Mouse (Mus musculus): Measurements from ENCODE around the gene Slc26a1. TPM values are rescaled to one million over a fixed set of nuclear protein-coding genes. Genes with fewer than 3 reads are reported as not detected.
A peak's percentile ranks its signal among the peaks of the same experiment; 100 is the strongest.
"Not testable (repeated sequence)": the region's sequence is repeated elsewhere in the genome, so short reads cannot be mapped to it uniquely, and the experiment has no call there.

Slc26a1 gene
- polyA plus RNA-seq, 1 experiment, result 2.2 TPM

DNA sequence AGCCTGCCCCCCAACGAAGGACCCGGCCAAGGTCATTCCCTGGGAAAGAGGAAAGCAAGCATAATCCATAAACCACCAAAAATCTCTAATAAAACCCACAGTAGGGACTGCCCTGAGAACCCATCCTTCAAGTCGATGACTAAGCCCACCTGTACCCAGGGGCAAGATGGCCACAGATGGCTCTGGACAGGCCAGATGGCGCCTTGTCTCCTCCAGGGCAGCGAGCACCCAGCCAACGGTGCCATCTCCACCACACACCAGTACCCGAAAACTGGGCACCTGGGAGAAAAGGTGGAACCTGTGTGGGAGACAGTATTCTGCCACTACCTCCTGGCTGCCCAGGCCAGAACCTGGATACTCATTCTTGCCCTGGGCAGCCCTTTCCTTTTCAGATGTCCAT, 25.0 kb downstream of the Slc26a1 start:
- Histone ChIP-seq H3K4me1 (ENCODE audit: control insufficient read depth, insufficient read depth, low read length) (no peaks in the 10 kb centered on the region), H3K27ac (ENCODE audit: control insufficient read depth, insufficient read depth, low read depth, low read length, poor library complexity) (no peak overlapping the region), H3K4me3 (replicated peaks; ENCODE audit: control insufficient read depth, low read depth, low read length) (no peak overlapping the region)
- no peak for TF ChIP-seq CTCF (IDR thresholded peaks at IDR 0.05; ENCODE audit: control insufficient read depth, insufficient read depth, low read length)
- no peak for TF ChIP-seq POLR2A (IDR thresholded peaks at IDR 0.05; ENCODE audit: borderline replicate concordance, control insufficient read depth, low read depth, low read length)
- 82% methylated on average over 7 of the region's 7 CpGs for WGBS

GRCm38 (mm10) chr5:108648937-108649576, 26.3 kb downstream of the Slc26a1 start:
- TF ChIP-seq POLR2A (IDR thresholded peaks at IDR 0.05; ENCODE audit: borderline replicate concordance, control insufficient read depth, low read depth, low read length) (no peak), CTCF (IDR thresholded peaks at IDR 0.05; ENCODE audit: control insufficient read depth, insufficient read depth, low read length) (no peak)
- Histone ChIP-seq H3K27ac (ENCODE audit: control insufficient read depth, insufficient read depth, low read depth, low read length, poor library complexity) (no peak overlapping the region), H3K4me1 (ENCODE audit: control insufficient read depth, insufficient read depth, low read length) (no peaks in the 10 kb centered on the region), H3K4me3 (replicated peaks; ENCODE audit: control insufficient read depth, low read depth, low read length) (no peak overlapping the region)
- 89% methylated on average over 11 of the region's 11 CpGs for whole genome bisulfite sequencing

DNA sequence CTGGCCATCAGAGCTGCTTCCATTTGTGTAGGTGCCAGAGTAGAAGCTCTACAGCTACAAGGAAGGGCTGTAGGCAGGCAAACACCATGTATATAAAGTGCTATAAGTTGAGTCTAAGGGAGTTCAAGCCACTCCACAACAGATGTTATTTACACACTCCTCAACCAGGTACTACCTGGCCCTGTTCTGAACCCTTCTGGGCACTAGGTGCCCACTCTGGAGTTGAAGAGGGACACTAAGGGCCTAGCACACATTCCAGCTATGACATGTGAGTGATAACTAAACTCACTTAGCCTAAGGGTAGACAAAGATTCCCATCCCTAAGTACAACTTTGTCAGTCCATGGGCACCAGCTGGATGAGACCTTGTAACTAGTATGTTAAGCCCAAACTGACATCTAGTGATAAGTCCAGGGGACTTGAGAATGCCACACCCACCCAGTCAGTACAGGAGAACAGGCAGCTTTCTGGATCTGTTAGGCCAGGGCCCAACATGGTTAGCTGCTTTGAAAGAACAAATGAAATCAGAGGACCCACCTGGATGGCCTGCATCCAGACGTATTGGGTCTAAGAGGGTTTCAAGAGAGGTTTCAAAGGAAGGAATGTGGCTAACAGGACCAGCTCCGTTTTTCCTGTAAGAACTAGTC, 27.4 kb downstream of the Slc26a1 start:
- H3K4me1 ChIP-seq (ENCODE audit: control insufficient read depth, insufficient read depth, low read length), result no peaks in the 10 kb centered on the region
- no peak overlapping the region for H3K4me3 ChIP-seq (replicated peaks; ENCODE audit: control insufficient read depth, low read depth, low read length)
- TF ChIP-seq CTCF (IDR thresholded peaks at IDR 0.05; ENCODE audit: control insufficient read depth, insufficient read depth, low read length) (no peak), POLR2A (IDR thresholded peaks at IDR 0.05; ENCODE audit: borderline replicate concordance, control insufficient read depth, low read depth, low read length) (no peak)
- 84% methylated on average over 2 of the region's 2 CpGs for WGBS
- H3K27ac ChIP-seq (ENCODE audit: control insufficient read depth, insufficient read depth, low read depth, low read length, poor library complexity), result no peak overlapping the region

GRCm38 (mm10) chr5:108647311-108647710, 28.1 kb downstream of the Slc26a1 start:
- WGBS, result 85% methylated on average over 2 of the region's 2 CpGs
- Histone ChIP-seq H3K4me1 (ENCODE audit: control insufficient read depth, insufficient read depth, low read length) (no peaks in the 10 kb centered on the region), H3K4me3 (replicated peaks; ENCODE audit: control insufficient read depth, low read depth, low read length) (no peak overlapping the region), H3K27ac (ENCODE audit: control insufficient read depth, insufficient read depth, low read depth, low read length, poor library complexity) (no peak overlapping the region)
- TF ChIP-seq POLR2A (IDR thresholded peaks at IDR 0.05; ENCODE audit: borderline replicate concordance, control insufficient read depth, low read depth, low read length), result no peak
- no peak for TF ChIP-seq CTCF (IDR thresholded peaks at IDR 0.05; ENCODE audit: control insufficient read depth, insufficient read depth, low read length)

- TF ChIP-seq POLR2A (IDR thresholded peaks at IDR 0.05; ENCODE audit: borderline replicate concordance, control insufficient read depth, low read depth, low read length) (no peak), CTCF (IDR thresholded peaks at IDR 0.05; ENCODE audit: control insufficient read depth, insufficient read depth, low read length) (no peak)
- 95% methylated on average over 3 of the region's 3 CpGs for WGBS
- no peaks in the 10 kb centered on the region for H3K4me1 ChIP-seq (ENCODE audit: control insufficient read depth, insufficient read depth, low read length)
Measured at GRCm38 (mm10) chr5:108646343-108646660, 29.1 kb downstream of the Slc26a1 start.

DNA sequence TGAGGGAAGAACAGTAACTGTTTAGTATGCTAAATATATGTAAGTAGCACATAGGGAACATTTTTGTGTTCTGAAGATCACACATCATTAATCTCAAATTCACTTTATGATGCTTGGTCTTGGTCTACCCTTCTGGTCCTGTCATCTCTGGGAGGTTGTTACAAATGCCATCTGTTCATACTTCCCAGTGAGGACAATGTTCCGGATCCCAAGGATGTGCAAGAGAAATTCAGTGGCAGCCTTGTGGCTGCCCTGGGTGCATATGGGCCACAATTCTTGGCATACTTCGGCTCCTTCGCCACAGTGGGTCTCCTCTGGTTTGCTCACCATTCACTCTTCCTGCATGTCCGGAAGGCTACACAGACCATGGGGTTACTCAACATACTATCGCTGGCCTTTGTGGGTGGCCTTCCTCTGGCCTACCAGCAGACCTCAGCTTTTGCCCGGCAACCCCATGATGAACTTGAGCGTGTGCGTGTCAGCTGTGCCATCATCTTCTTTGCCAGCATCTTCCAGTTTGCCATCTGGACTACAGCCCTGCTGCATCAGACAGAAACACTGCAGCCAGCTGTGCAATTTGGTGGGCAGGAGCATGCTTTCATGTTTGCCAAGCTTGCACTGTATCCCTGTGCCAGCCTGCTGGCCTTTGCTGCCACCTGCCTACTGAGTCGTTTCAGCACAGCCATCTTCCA, 29.6 kb downstream of the Slc26a1 start:
- WGBS, result 76% methylated on average over 9 of the region's 9 CpGs

More at GRCm38 (mm10) chr5:108646343-108646660, 29.1 kb downstream of the Slc26a1 start:
- no peak overlapping the region for H3K27ac ChIP-seq (ENCODE audit: control insufficient read depth, insufficient read depth, low read depth, low read length, poor library complexity)
- H3K4me3 ChIP-seq (replicated peaks; ENCODE audit: control insufficient read depth, low read depth, low read length), result no peak overlapping the region

GRCm38 (mm10) chr5:108643674-108644073, 31.7 kb downstream of the Slc26a1 start:
- no peak for TF ChIP-seq POLR2A (IDR thresholded peaks at IDR 0.05; ENCODE audit: borderline replicate concordance, control insufficient read depth, low read depth, low read length)
- no peak for TF ChIP-seq CTCF (IDR thresholded peaks at IDR 0.05; ENCODE audit: control insufficient read depth, insufficient read depth, low read length)
- H3K4me1 ChIP-seq (ENCODE audit: control insufficient read depth, insufficient read depth, low read length), result no peaks in the 10 kb centered on the region
- no peak overlapping the region for H3K27ac ChIP-seq (ENCODE audit: control insufficient read depth, insufficient read depth, low read depth, low read length, poor library complexity)
- 79% methylated on average over 2 of the region's 2 CpGs for WGBS
- H3K4me3 ChIP-seq (replicated peaks; ENCODE audit: control insufficient read depth, low read depth, low read length), result no peak overlapping the region

More for the DNA sequence above, 29.6 kb downstream of the Slc26a1 start:
- TF ChIP-seq CTCF (IDR thresholded peaks at IDR 0.05; ENCODE audit: control insufficient read depth, insufficient read depth, low read length) (0 out of 2 replicates have a peak, but pooled peaks have one; percentile 4), POLR2A (IDR thresholded peaks at IDR 0.05; ENCODE audit: borderline replicate concordance, control insufficient read depth, low read depth, low read length) (no peak)
- Histone ChIP-seq H3K4me1 (ENCODE audit: control insufficient read depth, insufficient read depth, low read length) (no peaks in the 10 kb centered on the region), H3K27ac (ENCODE audit: control insufficient read depth, insufficient read depth, low read depth, low read length, poor library complexity) (no peak overlapping the region), H3K4me3 (replicated peaks; ENCODE audit: control insufficient read depth, low read depth, low read length) (no peak overlapping the region)

GRCm38 (mm10) chr5:108636172-108636571, 39.2 kb downstream of the Slc26a1 start:
- TF ChIP-seq CTCF (IDR thresholded peaks at IDR 0.05; ENCODE audit: control insufficient read depth, insufficient read depth, low read length), result no peak
- no peak for TF ChIP-seq POLR2A (IDR thresholded peaks at IDR 0.05; ENCODE audit: borderline replicate concordance, control insufficient read depth, low read depth, low read length)

GRCm38 (mm10) chr5:108634088-108634487, 41.3 kb downstream of the Slc26a1 start:
- not testable (repeated sequence) for H3K27ac ChIP-seq (ENCODE audit: control insufficient read depth, insufficient read depth, low read depth, low read length, poor library complexity); H3K4me3 ChIP-seq (replicated peaks; ENCODE audit: control insufficient read depth, low read depth, low read length); H3K4me1 ChIP-seq (ENCODE audit: control insufficient read depth, insufficient read depth, low read length)
- WGBS, result 59% methylated on average over 3 of the region's 3 CpGs

More at GRCm38 (mm10) chr5:108636172-108636571, 39.2 kb downstream of the Slc26a1 start:
- peaks cover 3% of the 10 kb centered on the region for H3K4me1 ChIP-seq (ENCODE audit: control insufficient read depth, insufficient read depth, low read length)
- no peak overlapping the region for H3K4me3 ChIP-seq (replicated peaks; ENCODE audit: control insufficient read depth, low read depth, low read length)
- WGBS, result 18% methylated on average over 4 of the region's 4 CpGs
- no peak overlapping the region for H3K27ac ChIP-seq (ENCODE audit: control insufficient read depth, insufficient read depth, low read depth, low read length, poor library complexity)
